Mouse (Mus musculus) cerebellum, adult 9-11 months (tissue): ENCODE data around the gene Gpatch4.
A peak's percentile ranks its signal among the peaks of the same experiment; 100 is the strongest.

Source experiments
- DNase-seq: peaks from one replicate; pipeline ENCODE4 v3.0.0; 2022

Gene Gpatch4

DNA sequence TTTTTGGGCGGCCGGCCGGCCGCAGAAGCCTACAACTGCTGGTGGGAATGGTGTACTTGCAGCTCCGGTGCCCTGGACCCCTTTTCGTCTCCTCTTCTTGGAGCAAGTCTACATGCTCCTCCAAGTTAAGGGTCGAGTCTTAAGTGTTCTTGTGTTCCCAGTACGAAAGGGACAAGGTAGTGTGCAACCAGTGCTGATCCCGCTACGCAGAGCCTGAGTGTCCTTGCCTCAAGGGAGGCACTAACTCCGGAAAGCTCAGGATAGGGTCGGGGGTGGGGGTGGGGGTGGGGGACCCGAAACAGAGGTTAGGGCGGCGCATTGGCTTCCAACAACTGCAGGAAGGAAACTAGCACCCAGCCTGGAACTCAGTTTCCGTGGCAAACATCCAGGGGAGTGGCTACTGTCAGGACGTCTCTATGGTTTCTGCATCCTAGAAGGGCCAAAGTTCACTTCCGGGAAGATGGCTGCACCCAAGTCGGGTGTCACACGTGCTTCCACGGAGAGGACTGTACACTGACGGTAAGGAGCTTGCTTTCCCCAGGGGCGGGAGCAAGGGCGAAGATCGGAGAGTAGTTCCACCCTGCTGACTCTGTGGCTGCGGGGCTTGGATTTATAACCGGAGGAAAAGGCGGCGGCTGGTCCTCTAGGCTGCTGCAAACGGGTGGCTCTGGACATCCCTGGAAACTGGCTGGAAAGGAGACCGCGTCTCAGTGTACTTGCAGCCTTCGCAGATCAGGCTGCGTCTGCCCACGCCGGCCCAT lies at the start of gene Gpatch4:
Gene Gpatch4, plus strand, starts transcription at position 448 of the 761 bp plus-strand sequence.
- peak; percentile 88 for DNase-seq

DNA sequence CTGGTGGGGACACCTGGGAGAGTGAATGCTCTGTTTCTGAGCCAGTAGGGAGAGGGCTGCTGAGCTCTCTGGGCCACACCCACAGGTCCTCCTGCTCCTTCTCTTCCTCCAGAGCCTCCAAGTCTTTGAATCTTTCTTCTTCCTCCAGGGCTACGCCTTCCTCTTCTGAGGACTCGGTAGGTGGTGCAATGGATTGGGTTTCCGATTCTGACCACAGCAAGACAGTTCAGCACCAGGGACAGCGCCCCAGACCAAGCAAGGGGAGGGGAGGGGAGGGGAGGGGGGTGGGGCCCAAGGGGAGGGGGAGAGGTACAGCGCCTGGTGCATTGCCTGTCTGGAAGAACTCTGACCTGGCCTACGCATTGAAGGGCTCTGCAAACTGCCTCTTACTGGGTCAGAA lies 49.5 kb upstream of the Gpatch4 start:
- DNase-seq: no peak

DNA sequence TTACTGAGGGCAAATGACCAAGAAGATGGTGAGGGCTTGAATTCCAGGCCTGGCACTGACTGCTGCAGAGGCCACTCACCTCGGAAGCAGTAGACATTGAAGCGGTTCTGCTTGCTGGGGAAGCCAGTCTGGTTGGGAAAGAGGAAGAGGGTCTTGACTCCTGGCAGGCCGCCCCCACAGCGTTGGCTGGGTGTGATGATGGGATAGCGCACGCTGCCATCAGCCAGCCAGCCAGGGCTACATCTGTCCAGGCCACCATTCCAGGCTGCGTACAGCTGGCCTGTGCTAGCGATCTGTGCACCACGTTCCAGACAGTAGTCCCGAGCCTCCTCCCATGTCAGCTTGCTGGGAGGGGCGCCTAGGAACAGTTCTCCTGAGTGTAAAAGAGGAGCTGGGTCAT lies 47.6 kb upstream of the Gpatch4 start:
- no peak for DNase-seq

DNA sequence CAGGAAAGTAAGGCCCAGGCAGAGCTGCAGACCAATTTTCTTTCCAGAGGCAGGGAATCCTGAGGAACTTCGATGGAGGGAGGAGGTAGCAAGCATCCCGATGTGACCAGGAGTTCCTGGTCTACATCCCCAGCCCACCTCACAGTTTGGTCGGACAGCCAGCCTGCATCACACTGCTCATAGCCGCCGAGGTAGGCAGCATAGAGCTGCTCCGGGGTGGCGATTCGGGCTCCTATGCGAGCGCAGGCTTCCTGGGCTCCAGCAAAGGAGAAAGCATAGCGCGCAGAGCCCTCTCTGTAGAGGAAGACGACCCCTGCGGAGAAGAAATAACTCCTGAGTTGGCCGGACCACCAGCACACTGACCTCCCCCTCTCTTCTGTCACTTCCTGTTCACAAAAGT lies 46.5 kb upstream of the Gpatch4 start:
- no peak for DNase-seq

DNA sequence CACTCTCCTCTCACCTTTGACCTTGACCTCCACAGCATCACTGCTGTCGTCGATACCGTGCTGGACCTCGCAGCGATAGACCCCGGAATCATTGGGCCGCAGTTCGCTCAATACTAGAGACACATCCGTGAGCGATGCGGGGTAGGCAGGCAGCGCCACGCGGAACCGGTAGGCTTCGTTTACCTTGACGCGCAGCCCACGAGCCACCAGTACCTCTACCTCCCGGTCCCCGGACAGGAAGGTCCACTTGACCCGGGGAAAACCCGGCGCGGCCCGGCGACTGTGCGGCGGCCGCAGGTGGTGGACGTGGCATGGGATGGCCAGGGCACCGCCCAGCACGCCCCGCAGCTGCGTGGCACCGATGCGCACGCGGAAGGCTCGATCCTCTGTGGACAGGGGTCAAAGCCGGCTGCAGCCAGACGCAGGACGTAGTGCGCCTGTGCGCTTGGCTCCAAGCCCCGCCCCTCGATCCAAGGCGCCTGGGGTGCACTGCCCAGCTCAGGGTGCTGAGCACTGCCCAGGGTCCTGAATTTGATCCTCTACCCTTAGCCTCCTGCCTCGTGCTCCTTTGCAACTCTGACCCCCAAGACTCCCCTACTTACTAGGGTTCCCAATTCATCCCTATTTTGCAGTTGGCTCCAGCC lies 45.8 kb upstream of the Gpatch4 start:
- DNase-seq: no peak

- DNase-seq: no peak
Observed at GRCm38 (mm10) chr3:87998747-87999146, 44.2 kb upstream of the Gpatch4 start.

GRCm38 (mm10) chr3:87999243-87999895 lies 43.5 kb upstream of the Gpatch4 start:
- DNase-seq: no peak

DNA sequence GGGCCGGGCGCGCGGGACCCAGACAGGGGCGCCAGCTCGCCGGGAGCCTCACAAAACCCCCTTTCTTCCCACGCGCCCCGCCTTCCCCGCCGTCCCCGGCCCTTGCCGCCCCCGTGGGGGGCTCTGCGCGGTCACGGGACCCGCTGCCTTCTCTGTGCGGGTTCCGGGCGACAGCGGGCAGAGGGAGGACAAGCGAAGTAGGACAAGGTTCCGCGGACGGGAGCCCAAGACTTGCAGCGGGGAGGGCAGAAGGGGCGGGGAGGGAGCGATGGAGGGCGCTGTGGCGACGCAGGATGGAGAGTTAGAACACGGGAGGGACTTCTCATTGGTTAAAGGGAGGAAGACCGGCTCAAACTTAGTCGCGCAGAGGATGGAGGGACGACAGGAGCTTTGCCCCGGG lies 42.7 kb upstream of the Gpatch4 start, which contains the start of gene Bcan:
Gene Bcan, minus strand, starts transcription at position 50 of the 400 bp plus-strand sequence.
- DNase-seq: peak; percentile 54

DNA sequence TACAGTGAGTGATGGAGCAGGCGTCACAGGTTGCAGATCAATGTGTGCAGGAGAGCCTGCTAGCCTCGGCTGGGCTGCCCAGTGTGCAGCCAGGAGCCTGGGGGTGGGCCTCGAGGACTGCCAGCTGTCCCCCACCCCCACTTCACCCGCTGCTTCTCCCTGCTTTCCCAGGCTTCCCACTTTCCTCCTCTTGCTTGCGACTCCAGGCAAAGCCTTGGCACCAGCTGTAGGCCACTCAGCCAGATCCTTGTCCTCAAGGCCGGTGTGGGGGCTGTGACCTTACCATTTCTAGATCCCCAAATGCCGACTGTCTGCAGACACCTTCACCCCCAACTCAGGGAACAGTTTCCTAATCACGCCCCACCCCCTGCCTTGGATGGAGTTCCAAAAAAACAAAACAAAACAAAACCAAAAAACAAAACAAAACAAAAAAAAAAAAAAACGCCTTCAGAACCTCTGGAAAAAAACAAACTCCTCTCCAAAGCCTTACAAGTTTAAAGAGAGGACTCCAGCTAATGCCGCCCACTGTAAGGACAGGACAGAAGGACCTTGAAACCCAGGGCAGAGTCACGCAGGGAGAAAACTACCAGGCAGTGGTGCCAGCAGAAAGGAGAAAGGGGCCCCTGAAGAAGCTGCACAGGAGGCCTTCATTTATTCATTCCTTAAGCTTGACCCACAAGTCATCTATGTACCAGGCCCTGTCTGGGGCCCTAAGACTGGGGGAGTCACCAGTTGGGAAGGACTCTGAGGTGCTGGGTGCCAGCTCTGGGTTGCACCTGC lies 41.9 kb upstream of the Gpatch4 start:
- no peak for DNase-seq

DNA sequence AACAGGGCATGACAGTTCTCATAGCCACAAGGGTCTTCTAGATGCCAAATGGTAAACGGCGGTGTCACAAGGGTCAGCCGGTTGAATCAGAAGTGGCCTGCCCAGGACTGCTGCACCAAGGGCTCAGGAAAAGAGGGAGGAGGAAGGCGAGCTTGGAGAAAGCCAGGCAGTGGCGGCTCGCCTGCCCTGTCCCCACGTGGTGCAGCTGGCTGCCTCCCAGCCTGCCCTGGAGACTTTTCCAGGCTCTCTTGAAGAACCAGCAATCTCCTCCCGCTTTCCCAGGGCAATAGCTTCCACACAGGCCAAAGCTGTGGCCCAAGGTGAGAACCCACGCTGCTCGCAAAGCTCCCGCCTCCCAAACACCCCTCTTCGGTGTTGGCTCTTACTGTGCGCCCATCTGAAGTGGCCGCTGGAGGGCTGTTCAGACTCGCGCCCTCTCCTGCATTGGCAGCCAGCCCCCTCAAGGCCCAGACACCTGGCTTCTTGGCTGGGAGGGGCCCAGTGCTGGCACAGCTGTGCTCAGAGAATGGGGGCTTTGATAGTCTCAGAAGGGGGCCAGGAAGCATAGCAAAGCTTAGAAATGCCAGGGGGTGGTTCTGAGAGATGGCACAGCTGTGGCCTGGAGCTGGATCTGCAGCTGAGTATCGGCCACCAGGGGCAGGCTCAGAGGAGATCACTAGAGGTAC lies 40.5 kb upstream of the Gpatch4 start:
- no peak for DNase-seq

DNA sequence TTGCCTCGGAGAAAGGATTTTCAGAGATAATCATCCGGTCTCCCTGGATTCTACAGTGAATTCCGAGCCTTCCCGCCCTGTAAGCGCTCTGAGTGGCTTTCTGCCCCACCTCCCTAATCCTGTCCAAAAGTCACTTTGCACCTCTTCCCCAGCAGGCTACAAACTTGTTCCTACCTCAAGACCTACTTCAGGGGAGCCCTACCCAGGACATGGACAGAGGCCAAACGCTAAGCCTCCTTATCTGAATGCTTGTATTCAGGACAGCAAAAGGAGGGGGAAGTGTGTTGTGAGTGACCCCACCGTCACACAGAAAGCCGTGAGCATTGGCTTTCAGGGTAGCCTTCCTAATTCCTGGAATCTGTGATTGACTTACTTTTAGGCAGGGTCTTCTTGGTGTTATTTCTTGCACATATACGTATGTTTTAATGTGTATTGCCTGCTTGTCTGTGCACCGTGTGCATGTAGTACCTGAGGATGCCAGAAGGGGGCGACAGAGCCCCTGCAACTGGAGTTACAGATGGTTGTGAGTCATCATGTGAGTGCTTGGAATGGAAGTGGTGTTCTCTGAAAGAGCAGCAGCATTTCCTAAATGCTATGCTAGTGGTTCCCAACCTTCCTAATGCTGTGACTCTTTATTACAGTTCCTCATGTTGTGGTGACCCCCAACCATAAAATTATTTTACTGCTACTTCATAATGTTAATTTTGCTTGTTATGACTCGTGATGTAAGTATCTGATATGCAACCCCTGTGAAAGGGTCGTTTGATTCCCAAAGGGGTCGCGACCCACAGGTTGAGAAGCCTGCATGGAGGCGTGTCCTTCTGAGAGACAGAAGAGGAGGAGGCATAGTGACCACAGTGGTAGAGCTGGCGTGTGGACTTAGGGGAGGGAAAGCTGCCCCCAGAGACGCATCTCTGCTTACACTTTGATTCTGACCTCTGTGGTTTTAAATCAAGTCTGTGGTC lies 36.8 kb upstream of the Gpatch4 start:
- DNase-seq: no peak

DNA sequence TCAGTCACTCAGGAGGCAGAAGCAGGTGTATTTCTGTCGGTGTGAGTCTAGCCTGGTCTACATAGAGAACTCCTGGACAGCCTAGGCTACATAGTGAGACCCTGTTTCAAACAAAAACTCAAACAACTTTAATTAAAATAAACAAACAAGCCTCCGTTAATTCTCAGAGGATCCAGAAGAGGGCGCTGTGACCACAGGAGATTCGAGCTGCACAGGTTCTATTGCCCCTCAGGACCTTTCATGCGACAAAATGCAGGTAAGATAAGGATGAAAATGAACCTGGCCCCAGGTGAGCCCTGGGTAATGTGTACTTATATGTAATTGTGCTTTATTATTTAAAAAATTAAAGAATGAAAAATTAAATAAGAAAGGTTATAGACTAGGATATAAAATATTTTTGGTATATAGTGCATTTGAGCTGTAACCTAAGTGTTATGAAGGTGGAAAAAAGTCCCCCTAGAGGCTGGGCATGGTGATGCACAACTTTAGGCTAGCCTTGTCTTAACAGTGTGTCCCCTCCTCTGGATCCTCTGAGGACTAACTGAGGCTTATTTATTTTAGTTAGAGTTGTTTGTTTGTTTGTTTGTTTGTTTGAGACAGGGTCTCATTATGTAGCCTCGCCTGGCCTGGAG lies 32.2 kb upstream of the Gpatch4 start:
- no peak for DNase-seq

- DNase-seq: peak; percentile 95
Observed at GRCm38 (mm10) chr3:88022322-88023191, 20.4 kb upstream of the Gpatch4 start.

DNA sequence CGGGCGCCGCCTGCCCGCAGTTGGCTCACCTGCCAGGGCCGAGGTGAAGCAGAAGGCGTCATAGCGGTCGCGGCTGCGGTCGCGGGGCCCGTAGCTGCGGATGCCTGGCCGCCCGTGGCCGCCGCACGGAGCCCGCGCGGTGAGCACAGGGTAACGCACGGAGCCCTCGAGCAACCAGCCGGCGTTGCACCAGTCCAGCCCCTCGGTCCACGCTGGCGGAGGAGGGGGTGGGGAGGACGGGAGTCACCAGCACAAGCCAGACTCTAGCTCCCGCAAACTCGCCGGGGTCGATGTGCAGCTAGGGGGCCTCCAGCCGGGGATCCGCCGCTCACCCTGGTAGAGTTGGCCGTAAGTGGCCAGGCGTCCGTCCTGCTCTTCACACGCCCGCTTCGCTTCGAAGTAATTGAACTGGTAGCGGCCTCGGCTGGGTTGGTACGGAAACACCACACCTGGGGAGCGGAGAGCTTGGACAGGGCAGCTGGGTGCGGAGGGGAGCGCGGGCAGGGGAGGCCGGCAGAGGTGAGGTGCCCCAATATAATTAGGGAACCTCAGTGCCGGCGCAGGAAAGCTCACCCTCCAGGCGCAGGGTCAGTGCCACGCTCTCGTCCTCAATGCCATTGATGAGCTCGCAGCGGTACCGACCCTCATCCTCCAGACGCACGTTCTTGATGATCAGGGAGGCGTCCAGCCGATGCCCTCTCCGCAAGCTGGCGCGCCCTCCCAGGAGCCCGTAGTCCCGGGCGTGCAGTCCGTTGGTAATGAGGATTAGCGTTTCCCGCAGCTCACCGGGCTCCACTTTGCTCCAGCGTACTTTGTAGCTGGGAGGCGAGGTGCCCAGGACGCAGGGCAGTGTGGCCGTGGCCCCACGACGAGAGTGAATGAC lies 19.5 kb upstream of the Gpatch4 start:
- no peak for DNase-seq

GRCm38 (mm10) chr3:88026823-88027222 lies 16.1 kb upstream of the Gpatch4 start:
- no peak for DNase-seq

DNA sequence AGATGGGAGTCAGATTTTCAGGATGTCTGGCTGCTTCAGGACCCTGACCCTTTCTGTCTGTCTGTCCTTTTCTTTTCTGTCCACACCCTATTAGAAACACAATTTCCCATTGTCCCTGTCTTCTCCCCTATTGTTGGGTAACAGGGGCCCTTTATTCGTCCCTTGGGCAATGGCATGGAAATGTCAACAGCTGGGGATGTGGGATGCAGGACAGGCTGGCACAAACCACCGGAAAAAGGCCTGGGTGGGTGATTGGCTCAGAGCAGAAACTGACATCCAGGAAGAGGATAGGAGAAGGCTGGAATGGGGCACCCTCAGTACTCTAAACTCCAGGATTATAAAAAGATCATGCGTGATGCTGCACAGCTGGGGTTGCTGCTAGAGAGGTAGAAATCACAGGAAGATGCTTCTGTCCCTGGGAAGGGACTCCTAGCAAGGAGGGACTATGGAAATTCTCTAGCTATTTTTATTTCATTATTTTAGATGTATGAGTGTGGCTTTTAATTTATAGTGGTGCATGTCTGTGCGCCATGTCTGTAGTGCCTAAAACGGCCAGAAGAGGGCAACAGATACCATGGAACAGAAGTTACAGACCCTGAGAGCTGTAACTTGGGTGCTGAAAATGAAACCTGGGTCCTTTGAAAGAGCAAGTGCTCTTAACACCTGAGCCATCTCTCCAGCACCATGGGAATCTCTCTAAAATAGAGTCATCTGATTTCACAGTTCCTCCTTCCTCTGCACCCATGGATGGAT lies 15.3 kb upstream of the Gpatch4 start, which contains the start of gene Hapln2:
Gene Hapln2, minus strand, starts transcription at position 150 of the 753 bp plus-strand sequence.
- no peak for DNase-seq

DNA sequence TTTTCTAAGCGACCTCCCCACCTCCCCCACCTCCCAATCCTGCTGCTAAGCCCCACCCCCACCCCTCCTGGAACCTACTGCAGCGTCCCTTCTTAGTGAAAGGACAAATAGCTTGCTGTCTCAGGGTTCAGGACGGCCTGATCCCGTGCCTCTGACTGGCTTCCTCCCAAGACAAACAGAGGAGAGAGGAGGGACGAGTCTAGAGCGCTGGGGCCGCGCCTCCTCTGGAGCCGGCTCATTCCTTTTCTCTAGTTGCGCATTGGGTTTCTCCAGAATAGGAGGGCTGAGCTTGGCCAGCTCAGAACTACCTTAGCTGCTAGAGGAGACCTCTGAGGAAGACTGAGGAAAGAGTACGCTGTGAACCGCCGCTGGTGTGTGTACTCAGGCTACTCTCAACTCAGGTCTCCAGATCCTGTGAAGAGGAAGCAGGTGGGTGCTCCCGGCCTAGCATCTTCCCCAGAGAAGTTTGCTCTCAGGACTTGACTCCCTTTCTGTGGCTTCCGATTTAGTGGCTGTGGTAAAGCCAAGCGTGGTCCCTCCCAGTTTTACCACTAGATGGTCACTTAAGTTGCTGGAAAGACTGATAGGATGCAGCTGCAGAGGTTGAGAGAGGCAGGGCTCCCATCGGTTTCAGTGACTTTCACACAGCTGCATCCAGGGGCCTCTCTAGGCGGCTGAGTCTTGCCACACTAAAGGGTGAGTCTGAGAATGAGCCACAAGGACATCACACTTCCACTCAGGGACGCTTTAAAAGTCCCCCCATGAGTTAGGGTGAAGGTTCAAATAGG lies 12.1 kb upstream of the Gpatch4 start:
- DNase-seq: no peak
